Mouse (Mus musculus): ENCODE data around the gene Lenep. TPM values are rescaled to one million over a fixed set of nuclear protein-coding genes. Genes with fewer than 3 reads are reported as not detected.

The Lenep gene
- polyA plus RNA-seq (2012; ENCODE audit: low replicate concordance) = 0.49 TPM in 1 of 2 replicates, not detected in the other

DNA sequence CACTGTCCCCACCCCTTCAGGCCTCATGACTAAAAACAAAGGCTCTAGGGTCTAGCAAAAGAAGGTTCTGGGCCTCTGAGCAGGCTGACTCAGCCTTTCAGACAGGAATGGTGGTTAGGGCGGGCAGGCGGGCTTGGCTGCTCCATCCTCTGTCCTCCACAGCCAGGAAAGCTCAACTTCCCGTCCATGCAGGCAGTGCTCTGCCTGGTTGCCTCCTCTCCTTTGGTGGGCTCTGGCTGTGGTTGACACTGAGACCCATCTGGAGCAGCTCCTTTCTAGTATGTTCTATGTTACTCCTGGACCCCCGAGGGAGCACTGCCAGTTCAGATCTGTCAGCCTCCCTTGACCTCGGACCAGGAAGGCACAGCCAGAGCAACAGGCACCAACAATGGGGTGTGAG is at the start of gene Lenep:
TSS of gene Lenep (minus strand) at position 101 of the 400 bp plus-strand sequence.

DNA sequence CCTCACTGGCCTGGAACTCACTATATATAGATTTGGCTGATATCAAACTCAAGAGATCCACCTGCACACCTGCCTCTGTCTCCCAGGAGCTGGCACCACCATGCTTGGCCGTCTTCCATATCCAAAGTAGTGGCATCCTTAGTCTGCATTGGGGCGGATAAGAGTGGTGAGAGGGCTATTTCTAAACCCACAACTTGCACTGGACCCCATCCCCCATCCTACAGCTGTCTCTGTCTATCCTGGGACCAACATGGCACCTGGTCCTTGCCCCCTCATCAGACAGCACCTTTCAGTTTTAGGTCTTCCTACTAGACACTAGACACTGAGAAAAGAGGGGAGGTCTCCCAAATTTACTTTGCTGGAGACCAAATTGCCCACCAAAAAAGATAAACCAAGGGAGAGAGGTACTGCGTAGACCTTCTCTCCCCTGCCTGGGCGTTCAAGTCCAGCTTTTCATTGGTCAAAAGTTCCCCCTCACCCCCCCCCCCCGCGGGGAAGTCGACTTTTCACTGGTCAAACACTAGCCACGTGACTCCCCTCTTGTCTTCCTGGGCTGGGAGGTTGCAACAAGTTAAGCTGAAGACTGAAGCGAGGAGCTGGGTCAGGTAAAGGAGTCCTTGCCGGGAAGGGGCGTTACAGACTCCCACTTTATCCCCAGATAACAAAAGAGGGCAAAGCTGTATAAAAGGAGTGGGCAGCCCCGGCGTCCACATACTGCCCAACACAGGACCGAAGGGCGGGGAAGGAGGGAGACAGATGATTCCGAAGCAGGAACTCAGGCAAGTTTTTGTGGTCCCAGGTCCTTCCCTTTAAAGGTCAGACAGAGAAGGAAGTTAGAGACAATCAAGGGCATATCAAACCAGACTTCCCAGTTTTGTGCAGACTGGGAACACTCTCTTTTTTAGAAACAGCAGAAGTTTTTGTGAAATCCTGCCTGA is 33.9 kb upstream of the Lenep start, which contains the start of gene Pbxip1:
TSS of gene Pbxip1 (plus strand) at position 531 of the 938 bp plus-strand sequence.

DNA sequence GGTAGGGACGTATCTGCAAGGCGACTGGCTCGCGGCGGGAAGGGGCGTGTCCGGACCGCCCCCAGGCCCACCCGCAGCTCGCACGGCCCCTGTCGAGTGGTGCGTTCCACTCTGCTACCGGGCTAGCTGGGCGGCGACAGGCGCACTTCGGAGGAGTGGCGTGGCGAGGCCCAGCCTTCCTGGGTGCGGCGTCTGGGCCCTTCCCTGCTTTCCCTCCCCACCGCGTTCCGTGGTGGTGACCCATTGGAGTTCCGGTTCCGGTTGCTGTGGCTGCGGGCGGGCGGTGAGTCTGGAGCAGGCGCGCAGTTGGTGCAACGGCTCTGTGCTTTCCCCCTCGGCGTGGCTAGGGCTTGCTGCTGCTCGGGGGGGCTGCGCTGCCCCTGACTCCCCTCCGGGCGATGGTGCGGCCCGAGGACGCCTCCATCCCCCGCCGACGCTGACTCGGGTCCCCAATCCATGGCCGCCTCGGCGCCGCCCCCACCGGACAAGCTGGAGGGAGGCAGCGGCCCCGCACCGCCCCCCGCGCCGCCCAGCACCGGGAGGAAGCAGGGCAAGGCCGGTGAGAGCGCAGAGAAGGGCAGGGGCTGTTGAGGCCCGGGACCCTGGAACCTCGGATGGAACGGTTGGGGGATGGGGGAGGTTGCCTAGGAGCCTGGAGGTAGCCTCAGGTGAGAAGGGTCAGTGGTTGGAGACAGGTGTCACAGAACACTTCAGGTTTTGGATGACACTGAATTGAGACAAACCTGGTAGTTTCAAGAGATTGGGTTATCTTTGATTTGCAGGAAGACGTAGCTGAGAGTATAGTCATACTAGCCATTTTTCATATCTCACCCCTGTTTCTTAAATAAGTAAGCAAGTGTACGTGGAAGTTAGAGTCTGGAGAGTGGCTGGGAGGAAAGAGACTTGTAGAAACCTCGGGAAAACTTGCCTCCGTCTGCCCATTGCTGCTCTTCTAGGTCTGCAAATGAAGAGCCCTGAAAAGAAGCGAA is 27.9 kb upstream of the Lenep start, which contains the start of gene Pygo2:
TSS of gene Pygo2 (plus strand) at position 44 of the 989 bp plus-strand sequence.

DNA sequence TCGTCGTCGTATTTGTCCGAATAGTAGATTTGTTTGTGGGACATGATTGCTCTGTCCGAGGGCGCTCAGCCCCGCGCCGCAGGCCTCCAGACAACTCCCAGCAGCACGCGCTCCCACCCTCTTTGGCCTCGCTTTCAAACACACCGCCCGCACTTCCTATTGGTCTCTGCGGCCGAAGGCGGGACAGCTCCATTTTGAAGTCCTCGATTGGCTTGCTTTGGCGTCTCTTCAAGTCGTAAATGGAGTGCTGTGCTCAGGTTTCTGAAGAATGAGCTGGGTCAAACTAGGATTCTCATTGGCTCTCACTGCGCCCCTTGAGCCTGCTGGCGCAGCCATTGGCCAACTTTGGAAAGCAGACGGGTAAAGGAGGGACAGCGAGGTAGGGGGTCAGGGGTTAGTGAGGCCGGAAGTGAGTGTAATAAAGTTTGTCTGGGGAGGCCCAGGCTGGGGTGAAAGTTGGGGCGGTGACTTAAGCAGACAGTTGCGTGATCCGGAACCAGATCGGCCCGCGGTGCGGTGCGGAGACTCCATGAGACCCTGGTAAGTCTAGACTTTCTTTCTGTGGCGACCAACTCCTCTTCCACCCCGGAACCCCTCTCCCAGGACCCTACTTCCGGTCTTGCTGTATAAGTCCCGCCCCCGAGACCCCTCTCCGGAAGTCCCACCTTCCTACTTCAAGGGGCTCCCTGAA is 15.7 kb upstream of the Lenep start, which contains the start of the genes Cks1b and Shc1:
TSS of gene Cks1b (minus strand) at position 214 of the 691 bp plus-strand sequence.
TSS of gene Shc1 (plus strand) at position 274 of the 691 bp plus-strand sequence.

DNA sequence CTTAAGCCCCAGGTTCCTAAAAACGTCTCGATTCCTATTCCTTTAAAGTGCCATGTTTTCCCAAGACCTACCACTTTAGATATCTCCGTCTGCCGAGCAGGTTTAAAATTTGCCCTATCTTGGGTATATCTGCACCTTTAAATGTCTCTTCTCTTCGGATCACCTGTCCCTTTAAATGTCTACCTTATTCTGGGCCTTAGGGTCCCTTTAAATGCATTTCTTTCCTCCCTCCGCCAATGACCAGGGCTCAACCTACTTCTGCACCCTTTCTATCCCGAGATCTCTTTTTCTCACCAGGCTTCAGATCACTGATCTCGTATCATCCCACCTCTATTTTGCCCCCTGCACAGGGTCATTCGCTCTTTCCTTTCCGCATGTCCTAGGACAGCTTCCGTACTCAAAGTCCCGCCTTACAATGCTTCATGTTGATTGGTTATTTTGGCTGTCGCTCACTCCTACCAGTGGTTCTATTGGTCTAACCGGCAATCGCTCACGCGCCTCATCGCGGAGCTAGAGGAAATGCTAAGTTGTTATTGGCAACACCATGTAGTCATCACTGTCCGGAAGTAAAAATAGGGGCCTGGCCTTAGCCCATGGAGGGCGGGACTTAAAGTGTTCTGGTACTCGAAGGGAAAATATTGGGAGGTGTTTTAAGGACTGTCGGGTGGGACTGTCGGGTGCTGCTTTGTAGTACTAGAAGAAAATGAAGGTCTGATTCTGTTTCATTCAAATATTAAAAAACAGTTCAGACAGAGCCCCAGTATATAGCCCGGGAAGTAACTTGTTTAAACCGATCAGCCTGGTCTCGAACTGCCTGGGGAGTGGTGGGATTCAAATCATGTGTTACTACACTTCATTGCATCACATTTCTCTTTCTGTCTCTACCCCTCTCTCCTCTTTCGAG is 9.1 kb upstream of the Lenep start, which contains the start of gene Flad1:
TSS of gene Flad1 (minus strand) at position 381 of the 904 bp plus-strand sequence.

DNA sequence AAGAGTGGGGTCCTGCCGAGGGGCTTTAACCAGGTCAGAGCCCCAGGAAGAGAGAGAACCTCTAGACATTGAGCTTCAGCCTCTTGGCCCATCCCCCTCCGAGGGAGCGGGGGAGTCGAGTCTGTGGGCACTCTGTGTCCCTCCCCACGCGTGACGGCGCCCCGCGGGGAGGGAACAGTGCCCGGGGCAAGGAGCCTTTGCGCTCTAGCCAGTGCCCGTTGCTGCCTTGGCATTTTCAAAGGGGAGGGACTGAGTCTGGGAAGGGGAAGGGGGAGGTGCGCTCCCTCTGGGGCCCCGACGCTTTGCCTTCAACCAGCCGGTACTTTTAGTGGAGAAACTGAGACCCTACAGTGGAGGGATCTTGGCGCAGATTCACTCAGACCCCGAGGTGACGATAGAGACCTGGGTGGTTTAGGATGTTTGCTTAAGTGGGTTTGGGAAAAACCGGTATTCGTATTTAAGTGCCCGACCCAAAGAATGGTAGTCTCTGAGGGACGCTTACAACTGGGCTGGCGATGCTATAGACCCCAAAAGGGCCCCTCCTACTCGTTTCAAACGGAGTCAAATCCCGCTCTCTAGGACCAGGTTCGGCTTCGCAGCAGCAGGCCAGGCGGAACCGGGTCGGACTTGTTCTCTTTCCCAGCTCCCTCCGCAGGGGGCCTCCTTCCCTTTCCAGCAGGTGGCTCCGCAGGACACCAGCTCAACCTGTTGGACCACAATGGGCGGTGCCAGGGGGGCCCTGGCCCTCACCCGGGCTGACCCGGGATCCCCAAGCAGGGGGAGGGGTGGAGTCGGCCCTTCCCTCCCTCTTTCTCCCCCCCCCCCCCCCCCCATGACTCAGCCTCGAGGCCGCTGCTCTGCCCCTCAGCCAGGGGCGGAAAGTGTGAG is 8.3 kb downstream of the Lenep start, which contains the start of gene Zbtb7b:
TSS of gene Zbtb7b (minus strand) at position 771 of the 888 bp plus-strand sequence.

DNA sequence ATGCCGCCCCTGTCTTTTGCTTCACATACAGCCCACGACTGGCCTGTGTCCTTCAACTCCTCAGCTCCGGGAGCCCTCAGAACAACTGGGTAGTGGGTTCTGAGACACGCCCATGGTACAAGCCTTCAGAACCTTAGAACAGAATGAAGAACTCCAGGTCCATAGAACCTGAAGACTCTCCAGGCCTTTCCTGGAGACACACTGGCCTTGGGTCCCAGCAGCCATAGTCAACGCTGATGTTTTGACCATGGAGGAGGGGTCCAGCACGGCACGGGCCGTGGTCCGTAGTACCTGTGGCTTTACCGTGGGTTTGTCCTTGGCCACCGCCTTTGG is 37.5 kb downstream of the Lenep start, which contains the start of gene Dcst1:
TSS of gene Dcst1 (minus strand) at position 101 of the 333 bp plus-strand sequence.

DNA sequence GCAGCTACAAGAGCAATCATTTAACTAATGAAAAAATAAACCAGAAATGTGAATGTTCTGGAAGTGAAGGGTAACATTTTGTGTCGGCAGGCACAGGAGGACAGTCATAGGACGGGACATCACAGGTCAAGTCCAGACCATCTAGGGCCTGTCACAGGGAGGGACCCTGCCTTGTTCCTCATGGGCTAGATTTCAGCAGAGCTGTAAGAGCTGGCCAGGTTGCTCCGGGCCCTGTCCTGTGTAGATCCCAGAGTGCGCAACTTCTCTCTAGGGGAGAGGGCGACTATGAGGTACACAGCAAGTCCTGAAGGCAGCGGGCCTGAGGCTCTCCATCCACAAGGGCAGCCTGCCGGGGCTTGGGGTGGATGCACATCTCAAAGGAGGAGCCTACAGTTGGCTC is 40.9 kb downstream of the Lenep start, which contains the start of gene Dcst2:
TSS of gene Dcst2 (plus strand) at position 301 of the 400 bp plus-strand sequence.

Other genes starting within 250 kb of the Lenep start
- 3.0 and 4.4 TPM in 2 replicates for gene Hcn3, start 242.6 kb downstream of the Lenep start, polyA plus RNA-seq (2012; ENCODE audit: low replicate concordance)
- gene Clk2, start 238.0 kb downstream of the Lenep start, polyA plus RNA-seq (2012; ENCODE audit: low replicate concordance) = 48.8 and 75.7 TPM in 2 replicates
- 280 and 307 TPM in 2 replicates for gene Scamp3, start 225.3 kb downstream of the Lenep start, polyA plus RNA-seq (2012; ENCODE audit: low replicate concordance)
- gene Fam189b, start 219.7 kb downstream of the Lenep start, polyA plus RNA-seq (2012; ENCODE audit: low replicate concordance) = 144 and 333 TPM in 2 replicates
- 14.9 and 15.3 TPM in 2 replicates for gene Gba, start 199.9 kb downstream of the Lenep start, polyA plus RNA-seq (2012; ENCODE audit: low replicate concordance)
- gene Thbs3, start 187.6 kb downstream of the Lenep start, polyA plus RNA-seq (2012; ENCODE audit: low replicate concordance) = 0.47 and 0.53 TPM in 2 replicates
- 196 and 222 TPM in 2 replicates for gene Mtx1, start 175.7 kb downstream of the Lenep start, polyA plus RNA-seq (2012; ENCODE audit: low replicate concordance)
- gene Muc1, start 173.7 kb downstream of the Lenep start, polyA plus RNA-seq (2012; ENCODE audit: low replicate concordance) = 0.72 and 1.1 TPM in 2 replicates
- 77.7 and 182 TPM in 2 replicates for gene Krtcap2, start 156.8 kb downstream of the Lenep start, polyA plus RNA-seq (2012; ENCODE audit: low replicate concordance)
- gene Trim46, start 156.5 kb downstream of the Lenep start, polyA plus RNA-seq (2012; ENCODE audit: low replicate concordance) = 7.9 and 14.5 TPM in 2 replicates
- gene Dpm3, start 143.4 kb downstream of the Lenep start, polyA plus RNA-seq (2012; ENCODE audit: low replicate concordance) = 332 and 345 TPM in 2 replicates
- 38.7 and 63.5 TPM in 2 replicates for gene Slc50a1, start 132.2 kb downstream of the Lenep start, polyA plus RNA-seq (2012; ENCODE audit: low replicate concordance)
- 0.37 and 0.85 TPM in 2 replicates for gene Efna1, start 121.7 kb downstream of the Lenep start, polyA plus RNA-seq (2012; ENCODE audit: low replicate concordance)
- not detected in 2 replicates for gene Efna3, start 79.8 kb downstream of the Lenep start, polyA plus RNA-seq (2012; ENCODE audit: low replicate concordance)
- 0.65 and 1.9 TPM in 2 replicates for gene Efna4, start 64.8 kb downstream of the Lenep start, polyA plus RNA-seq (2012; ENCODE audit: low replicate concordance)
- gene Adam15, start 52.8 kb downstream of the Lenep start, polyA plus RNA-seq (2012; ENCODE audit: low replicate concordance) = 41.8 and 169 TPM in 2 replicates
- gene Dcst2, start 40.8 kb downstream of the Lenep start, polyA plus RNA-seq (2012; ENCODE audit: low replicate concordance) = not detected in 2 replicates
- not detected in 2 replicates for gene Dcst1, start 37.5 kb downstream of the Lenep start, polyA plus RNA-seq (2012; ENCODE audit: low replicate concordance)
- gene Zbtb7b, start 8.0 kb downstream of the Lenep start, polyA plus RNA-seq (2012; ENCODE audit: low replicate concordance) = 186 and 424 TPM in 2 replicates
- 15.1 and 28.4 TPM in 2 replicates for gene Flad1, start 9.1 kb upstream of the Lenep start, polyA plus RNA-seq (2012; ENCODE audit: low replicate concordance)
- gene Cks1b, start 15.6 kb upstream of the Lenep start, polyA plus RNA-seq (2012; ENCODE audit: low replicate concordance) = 9.2 and 12.8 TPM in 2 replicates
- gene Shc1, start 15.7 kb upstream of the Lenep start, polyA plus RNA-seq (2012; ENCODE audit: low replicate concordance) = 109 and 110 TPM in 2 replicates
- gene Pygo2, start 27.4 kb upstream of the Lenep start, polyA plus RNA-seq (2012; ENCODE audit: low replicate concordance) = 170 and 494 TPM in 2 replicates
- gene Pbxip1, start 33.9 kb upstream of the Lenep start, polyA plus RNA-seq (2012; ENCODE audit: low replicate concordance) = 65.6 and 87.9 TPM in 2 replicates
- gene Pmvk, start 51.7 kb upstream of the Lenep start, polyA plus RNA-seq (2012; ENCODE audit: low replicate concordance) = 0.87 and 11.8 TPM in 2 replicates
- 0.04 TPM in 1 of 2 replicates, not detected in the other for gene Kcnn3, start 117.4 kb upstream of the Lenep start, polyA plus RNA-seq (2012; ENCODE audit: low replicate concordance)

Data from hematopoietic multipotent progenitor cell, adult 10-12 weeks (in vitro differentiated cells).